Mouse (Mus musculus) T-helper 17 cell (primary cell): ENCODE measurements around the gene Tmem108.

Experiments used
- in situ Hi-C, 2 experiments: fragments of 300-600 bp; cut with MboI, MseI; formaldehyde crosslinking; loops; 1 replicate in 1 of 2; 2 replicates in 1 of 2; pipeline ENCODE4 v1.15.1; 2025; ENCODE audit warnings: high pct_unique_total_duplicates in 2 of 2

Gene Tmem108

GRCm38 (mm10) chr9:103721486-103721885 lies 40.2 kb downstream of the Tmem108 start:
- in situ Hi-C loops, result no loop called here

- in situ Hi-C loops, result no loop called here
Observed at GRCm38 (mm10) chr9:103721081-103721480, 40.6 kb downstream of the Tmem108 start.

DNA sequence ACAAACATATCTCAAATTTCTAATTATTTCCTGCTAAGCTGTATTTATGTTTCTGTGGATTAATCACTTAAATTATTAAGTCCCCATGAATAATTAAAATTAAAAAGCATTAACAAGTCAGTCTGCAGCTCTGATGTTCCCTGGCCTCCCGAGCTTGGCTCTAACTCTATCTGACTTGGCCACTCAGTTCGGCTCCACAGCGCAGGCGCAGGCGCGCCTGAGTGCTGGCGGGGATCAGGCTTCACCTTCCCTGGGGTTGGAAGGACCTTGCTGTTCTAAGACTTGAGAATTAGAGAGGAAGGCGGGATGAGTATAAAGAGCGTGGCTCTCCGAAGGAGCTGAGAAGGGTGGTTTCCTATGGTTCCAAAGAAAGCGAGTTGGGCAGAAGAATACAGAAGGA lies 41.6 kb downstream of the Tmem108 start:
- in situ Hi-C loops, result no loop called here

- in situ Hi-C loops, result loop anchor here in 1 of 2 experiments (10.0 kb wide), 1 partner anchor 429 kb away; no protein-coding TSS in a partner anchor
Observed at GRCm38 (mm10) chr9:103716002-103716401, 45.6 kb downstream of the Tmem108 start.

GRCm38 (mm10) chr9:103715352-103715751 lies 46.3 kb downstream of the Tmem108 start:
- in situ Hi-C loops, result loop anchor here in 1 of 2 experiments (10.0 kb wide), 1 partner anchor 429 kb away; no protein-coding TSS in a partner anchor

GRCm38 (mm10) chr9:103713230-103713629 lies 48.4 kb downstream of the Tmem108 start:
- in situ Hi-C loops, result loop anchor here in 1 of 2 experiments (10.0 kb wide), 1 partner anchor 432 kb away; no protein-coding TSS in a partner anchor

DNA sequence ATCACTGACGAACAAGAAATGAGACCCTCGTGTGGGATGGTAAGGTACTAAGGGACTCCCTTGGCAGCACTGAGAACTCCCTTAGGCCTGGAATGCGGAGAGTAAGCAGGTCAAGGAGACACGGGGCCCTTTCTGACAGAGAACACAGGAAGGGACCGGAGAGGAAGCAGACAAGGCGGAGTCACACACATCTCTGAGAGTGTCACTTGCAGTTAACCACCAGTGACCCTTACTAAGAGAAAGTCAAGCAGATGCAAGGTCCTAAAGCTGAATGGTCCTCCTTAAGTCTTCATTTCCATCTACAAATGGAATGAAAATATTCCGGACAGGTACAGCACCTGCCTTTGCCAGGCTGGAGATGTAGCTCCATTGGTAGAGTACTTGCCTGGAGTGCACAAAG lies 48.9 kb downstream of the Tmem108 start:
- in situ Hi-C loops, result loop anchor here in 1 of 2 experiments (10.0 kb wide), 1 partner anchor 432 kb away; no protein-coding TSS in a partner anchor

DNA sequence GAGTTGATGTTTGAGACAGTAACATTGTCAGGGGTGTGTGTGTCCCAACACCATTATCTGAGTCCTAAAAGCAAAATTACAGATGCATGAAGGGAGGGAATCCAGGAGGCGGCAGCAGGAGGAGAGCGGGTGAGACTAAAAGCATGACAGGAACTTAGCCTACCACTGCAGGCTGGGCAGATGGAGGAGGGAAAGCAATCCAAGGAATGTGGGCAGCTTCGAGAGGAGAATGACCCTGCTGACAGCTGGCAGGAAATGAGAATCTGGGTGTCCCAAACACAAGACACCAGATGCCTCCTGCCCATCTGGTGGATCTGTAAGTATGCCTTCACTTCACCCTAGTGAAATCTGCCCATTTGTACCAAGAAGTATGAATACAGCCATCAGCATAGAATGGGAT lies 51.9 kb downstream of the Tmem108 start:
- in situ Hi-C loops, result loop anchor here in 1 of 2 experiments (10.0 kb wide), 1 partner anchor 435 kb away; no protein-coding TSS in a partner anchor

GRCm38 (mm10) chr9:103708514-103709173 lies 53.0 kb downstream of the Tmem108 start:
- in situ Hi-C loops, result no loop called here

DNA sequence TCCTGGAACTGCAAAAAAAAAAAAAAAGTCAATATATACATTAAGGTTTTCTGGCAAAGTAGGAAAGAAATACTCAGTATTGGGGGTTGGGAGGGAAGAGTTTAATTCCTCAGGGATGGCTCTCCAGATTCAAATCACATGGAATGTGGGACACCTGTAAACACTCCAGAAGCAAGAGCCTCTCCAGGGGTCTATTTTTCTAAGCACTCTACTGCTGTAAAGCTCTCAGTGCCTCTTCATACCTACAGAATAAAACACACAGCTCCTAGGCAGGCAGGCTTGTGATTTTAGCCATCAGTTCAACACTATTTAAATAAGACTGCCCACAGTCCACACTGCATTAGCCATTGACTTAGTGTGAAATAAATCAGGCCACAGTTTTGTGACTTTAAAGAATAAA lies 53.8 kb downstream of the Tmem108 start:
- in situ Hi-C loops, result no loop called here

- in situ Hi-C loops, result no loop called here
Observed at GRCm38 (mm10) chr9:103707000-103707790, 54.4 kb downstream of the Tmem108 start.

- in situ Hi-C loops, result no loop called here
Observed at GRCm38 (mm10) chr9:103705717-103706116, 55.9 kb downstream of the Tmem108 start.

- in situ Hi-C loops, result no loop called here
Observed at GRCm38 (mm10) chr9:103703014-103703413, 58.6 kb downstream of the Tmem108 start.

DNA sequence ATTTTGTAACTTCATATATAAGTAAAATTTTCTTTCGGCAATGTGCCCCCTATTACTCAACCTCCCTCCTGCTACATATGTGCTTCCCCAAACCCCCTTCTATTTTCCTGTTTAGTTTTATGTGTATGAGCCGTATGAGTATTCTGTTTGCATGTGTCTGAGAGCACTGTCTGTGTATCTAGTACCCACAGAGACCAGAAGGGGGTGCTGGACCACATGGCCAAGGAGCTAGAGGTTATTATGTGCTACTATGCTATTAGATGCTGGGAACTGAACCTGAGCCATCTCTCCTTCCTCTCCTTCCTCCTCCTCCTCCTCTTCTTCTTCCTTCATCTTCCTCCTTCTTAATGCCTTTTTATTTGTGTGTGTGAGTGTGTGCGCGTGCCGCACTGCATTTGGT lies 59.2 kb downstream of the Tmem108 start:
- in situ Hi-C loops, result no loop called here

DNA sequence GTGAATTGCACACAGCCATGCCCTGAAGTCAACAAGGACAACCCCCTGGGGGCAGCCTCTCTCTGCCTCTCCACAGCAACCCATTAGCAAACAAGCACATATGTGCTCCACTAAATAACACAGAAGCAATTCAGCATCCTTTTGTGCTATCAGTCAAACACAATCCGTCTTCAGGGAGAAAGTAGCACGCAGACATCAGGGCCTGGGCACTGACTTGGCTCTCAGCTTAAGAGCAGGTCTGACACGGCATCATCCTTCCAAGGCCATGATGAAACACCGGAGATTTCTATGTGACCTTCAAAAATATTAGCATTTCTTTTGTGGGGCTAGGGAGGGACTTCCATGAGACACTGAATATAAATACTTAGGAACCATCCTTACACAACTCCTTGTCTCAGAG lies 60.2 kb downstream of the Tmem108 start:
- in situ Hi-C loops, result no loop called here

- in situ Hi-C loops, result no loop called here
Observed at GRCm38 (mm10) chr9:103700240-103700639, 61.4 kb downstream of the Tmem108 start.

- in situ Hi-C loops, result loop anchor here in 1 of 2 experiments (10.0 kb wide), 1 partner anchor 1848 kb away; no protein-coding TSS in a partner anchor
Observed at GRCm38 (mm10) chr9:103696967-103697366, 64.7 kb downstream of the Tmem108 start.

DNA sequence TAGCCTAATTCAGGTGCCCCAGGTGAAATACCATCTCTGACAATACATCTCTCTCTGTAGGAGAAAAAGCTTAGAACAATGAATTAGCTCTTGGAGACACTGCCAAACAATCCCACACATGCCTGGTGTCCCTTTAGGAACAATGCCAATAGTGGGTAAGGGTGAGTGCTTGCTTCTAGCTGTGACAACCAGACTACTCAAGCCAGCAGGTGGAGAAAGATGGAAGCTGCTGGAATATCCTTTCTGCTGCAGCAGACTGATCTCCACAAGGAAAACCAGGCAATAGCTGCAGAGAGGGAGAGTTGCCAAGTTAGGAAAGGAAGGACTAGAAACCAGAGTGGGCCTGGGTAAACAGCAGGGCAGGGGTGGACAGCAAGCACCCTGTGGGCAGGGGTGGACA lies 67.8 kb downstream of the Tmem108 start:
- in situ Hi-C loops, result loop anchor here in 1 of 2 experiments (10.0 kb wide), 1 partner anchor 1851 kb away; no protein-coding TSS in a partner anchor

DNA sequence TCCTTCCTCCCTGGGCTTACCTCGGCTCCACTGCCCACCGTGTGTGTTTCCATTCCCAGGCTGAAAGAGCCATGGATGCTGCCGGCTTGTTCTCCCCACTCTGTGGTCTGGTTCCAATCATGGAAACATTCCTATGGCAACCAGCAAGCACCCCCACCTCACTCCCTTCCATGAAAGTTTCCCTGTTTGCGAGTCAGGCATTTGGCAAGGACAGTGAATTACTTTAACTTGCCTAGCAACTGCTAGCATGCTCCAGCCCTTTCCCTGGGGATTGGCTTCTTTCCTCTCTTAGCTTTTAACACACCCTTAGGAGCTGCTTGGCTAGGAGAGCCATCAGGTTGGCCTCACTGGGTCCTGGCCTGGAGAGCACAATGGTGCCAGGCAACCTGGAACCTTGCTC lies 68.9 kb downstream of the Tmem108 start:
- in situ Hi-C loops, result loop anchor here in 1 of 2 experiments (10.0 kb wide), 1 partner anchor 1852 kb away; no protein-coding TSS in a partner anchor

DNA sequence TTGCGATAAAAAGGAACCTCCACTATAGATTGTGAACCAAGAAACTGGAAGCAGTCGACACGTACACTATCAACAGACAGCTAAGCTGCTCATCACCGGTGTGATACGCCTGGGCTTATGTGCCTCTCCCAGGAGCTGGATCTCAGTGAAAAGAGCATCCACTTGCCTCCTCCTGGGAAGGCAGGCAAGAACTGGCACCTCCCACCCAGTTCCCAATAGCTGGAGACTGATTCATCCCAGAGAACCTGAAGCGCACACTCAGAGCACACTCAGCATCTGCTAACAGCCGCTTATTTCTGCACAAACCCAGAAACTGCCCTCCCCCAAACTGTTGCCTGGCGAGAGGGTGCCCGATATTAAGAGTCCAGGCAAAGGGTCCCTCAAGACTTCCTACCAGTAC lies 69.8 kb downstream of the Tmem108 start:
- in situ Hi-C loops, result loop anchor here in 1 of 2 experiments (10.0 kb wide), 1 partner anchor 1853 kb away; no protein-coding TSS in a partner anchor

DNA sequence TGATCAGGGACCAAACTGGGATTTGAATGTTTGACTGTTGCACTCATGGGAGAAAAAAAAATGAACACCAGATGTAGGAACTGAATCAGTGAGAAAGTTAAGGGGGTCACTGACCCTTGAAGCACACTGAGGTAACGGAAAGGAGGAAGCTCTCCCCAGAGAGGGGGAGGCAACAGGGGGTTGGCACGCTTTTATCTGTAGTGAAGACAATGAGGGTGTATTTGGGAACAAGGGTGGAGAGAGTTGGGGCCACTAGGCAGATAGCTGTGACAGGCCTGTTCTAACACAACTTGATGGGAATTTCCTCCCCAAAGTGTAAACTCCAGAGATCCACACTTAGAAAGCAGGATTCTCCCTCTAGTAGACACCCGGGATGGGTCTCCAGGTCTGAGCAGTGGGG lies 71.2 kb downstream of the Tmem108 start:
- in situ Hi-C loops, result loop anchor here in 1 of 2 experiments (10.0 kb wide), 1 partner anchor 1854 kb away; no protein-coding TSS in a partner anchor

GRCm38 (mm10) chr9:103689697-103690096 lies 71.9 kb downstream of the Tmem108 start:
- in situ Hi-C loops, result loop anchor here in 1 of 2 experiments (10.0 kb wide), 1 partner anchor 1855 kb away; no protein-coding TSS in a partner anchor
